Mouse (Mus musculus) heart, postnatal 0 days (tissue): ENCODE results near the gene Dennd6a. TPM values are rescaled to one million over a fixed set of nuclear protein-coding genes. Genes with fewer than 3 reads are reported as not detected.
"Not testable (repeated sequence)": the region's sequence is repeated elsewhere in the genome, so short reads cannot be mapped to it uniquely, and the experiment has no call there.

ENCODE experiments used
- ATAC-seq: fragments of 200-750 bp; cut with Nextera tagmentation; 2 replicates; pipeline ENCODE4 v1.8.0; 2017; ENCODE audit warnings: low read depth, moderate number of reproducible peaks, moderate library complexity; ENCODE audit not compliant: insufficient read depth
- DNase-seq: peaks from one replicate; pipeline ENCODE4 v3.0.0-alpha.2; 2016; ENCODE audit warnings: low spot score
- H3K27ac ChIP-seq: fragments of 300-500 bp; sonication (generic); 2 replicates; pipeline ENCODE4 v1.5.1; 2014; ENCODE audit warnings: low read depth, mild to moderate bottlenecking
- H3K27me3 ChIP-seq: fragments of 300-500 bp; sonication (generic); 2 replicates; pipeline ENCODE4 v1.6.1; 2014; ENCODE audit warnings: low read length, mixed read lengths; ENCODE audit not compliant: control insufficient read depth, insufficient read depth
- H3K36me3 ChIP-seq: fragments of 300-500 bp; sonication (generic); replicated peaks from 2 replicates; pipeline ENCODE4 v1.6.1; 2014; ENCODE audit warnings: low read length, mixed read lengths; ENCODE audit not compliant: control insufficient read depth, insufficient read depth
- H3K4me1 ChIP-seq: fragments of 300-500 bp; sonication (generic); 2 replicates; pipeline ENCODE4 v1.6.1; 2014; ENCODE audit warnings: antibody characterized with exemption; ENCODE audit not compliant: control insufficient read depth, insufficient read depth
- H3K4me2 ChIP-seq: fragments of 300-500 bp; sonication (generic); 2 replicates; pipeline ENCODE4 v1.6.1; 2014; ENCODE audit warnings: low read depth, mild to moderate bottlenecking, low read length, moderate library complexity
- H3K4me3 ChIP-seq: fragments of 300-500 bp; sonication (generic); 2 replicates; pipeline ENCODE4 v1.5.1; 2014; ENCODE audit warnings: low read depth, low read length
- H3K9ac ChIP-seq: fragments of 300-500 bp; sonication (generic); replicated peaks from 2 replicates; pipeline ENCODE4 v1.6.1; 2014; ENCODE audit warnings: low read depth, low read length, mixed read lengths
- H3K9me3 ChIP-seq: fragments of 300-500 bp; sonication (generic); replicated peaks from 2 replicates; pipeline ENCODE4 v1.6.1; 2016; ENCODE audit warnings: low read length; ENCODE audit not compliant: control insufficient read depth
- CTCF ChIP-seq: IDR thresholded peaks from 2 replicates; pipeline ENCODE4 v1.5.1; 2016; ENCODE audit warnings: antibody characterized with exemption, control low read depth, low read depth
- EP300 ChIP-seq: IDR thresholded peaks from 2 replicates; pipeline ENCODE4 v1.6.1; 2016; ENCODE audit warnings: antibody characterized with exemption, low read depth
- WGBS: fragments of 180-500 bp; shearing (Covaris S2); extraction: QIAGEN DNeasy Blood & Tissue Kit; methylation state at CpG from one replicate; pipeline ENCODE4 v1.1.7; 2014; 5-methylcytosine and 5-hydroxymethylcytosine counted together
- polyA plus RNA-seq: library from polyadenylated mRNA; unstranded; fragments of >200 nt; fragmentation: Nextera tagmentation; extraction: Ambion mirVana; gene quantifications from 2 replicates; pipeline ENCODE4 v1.2.1, GENCODE M21; 2015
- total RNA-seq: library from RNA; depleted of rRNA; stranded (reverse); fragments of >200 nt; gene quantifications from 2 replicates; pipeline ENCODE4 v1.2.3, GENCODE M21; 2014; ENCODE audit warnings: low replicate concordance

Gene Dennd6a
- total and polyA plus RNA-seq, 2 experiments from 2014 or later, result 16.0 to 32.4 TPM

DNA sequence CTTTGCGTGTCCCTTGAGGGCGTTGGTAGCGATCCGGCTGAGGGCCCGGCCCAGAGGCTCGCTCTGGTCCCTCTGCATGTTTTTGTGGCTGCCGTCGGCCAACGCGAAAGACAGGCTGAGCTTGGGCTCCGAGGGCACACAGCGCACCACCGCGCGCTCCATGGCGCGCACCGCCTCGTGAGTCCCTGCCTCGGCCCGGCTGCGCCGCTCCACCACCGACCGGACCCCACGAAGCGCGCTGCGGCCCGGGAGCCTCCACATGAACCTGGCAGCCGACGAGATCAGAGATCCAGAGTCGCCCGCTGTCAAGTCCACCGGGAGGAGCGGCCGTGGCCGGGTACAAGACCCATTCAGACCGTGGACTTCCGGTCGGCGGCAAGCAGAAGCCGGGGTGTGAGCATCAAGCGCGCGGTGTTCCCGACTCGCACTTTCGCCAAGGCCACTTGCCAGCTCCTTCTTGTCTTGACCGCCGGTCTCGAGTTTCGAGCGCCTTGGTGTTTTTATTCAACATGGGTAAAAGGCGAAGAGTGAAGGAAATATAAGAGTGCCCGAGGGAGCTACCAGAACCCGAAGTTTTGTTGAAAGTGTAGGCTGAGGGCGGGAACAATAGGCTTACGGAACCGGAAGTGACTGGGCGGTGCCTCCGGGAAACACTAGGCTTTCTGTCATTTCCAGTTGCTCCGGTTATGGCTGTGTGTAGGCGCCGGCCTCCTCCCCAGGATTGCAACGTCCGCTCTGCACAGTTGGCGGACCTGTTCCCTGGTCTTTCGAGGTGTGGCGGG, 95.8 kb downstream of the Dennd6a start, which contains the start of gene Pde12:
Gene Pde12 (minus strand): TSS at position 592 of the 782 bp plus-strand sequence.
- Histone ChIP-seq H3K4me2 (peak within 1 kb of the TSS; percentile 97), H3K27ac (peak within 1 kb of the TSS; percentile 92), H3K36me3 (peaks cover 21% of the 10 kb centered on the region), H3K27me3 (no peaks in the 10 kb centered on the region), H3K4me3 (peak within 1 kb of the TSS; percentile 91), H3K4me1 (peaks cover 25% of the 10 kb centered on the region), H3K9ac (peak within 1 kb of the TSS; percentile 84), H3K9me3 (no peaks in the 10 kb centered on the region)
- ATAC-seq (peak; percentile 91), DNase-seq (peak; percentile 93)
- WGBS, result under 1% methylated on average over 70 of the region's 70 CpGs
- TF ChIP-seq EP300, result 0 out of 2 replicates have a peak, but pooled peaks have one; percentile 66
- no peak for TF ChIP-seq CTCF

DNA sequence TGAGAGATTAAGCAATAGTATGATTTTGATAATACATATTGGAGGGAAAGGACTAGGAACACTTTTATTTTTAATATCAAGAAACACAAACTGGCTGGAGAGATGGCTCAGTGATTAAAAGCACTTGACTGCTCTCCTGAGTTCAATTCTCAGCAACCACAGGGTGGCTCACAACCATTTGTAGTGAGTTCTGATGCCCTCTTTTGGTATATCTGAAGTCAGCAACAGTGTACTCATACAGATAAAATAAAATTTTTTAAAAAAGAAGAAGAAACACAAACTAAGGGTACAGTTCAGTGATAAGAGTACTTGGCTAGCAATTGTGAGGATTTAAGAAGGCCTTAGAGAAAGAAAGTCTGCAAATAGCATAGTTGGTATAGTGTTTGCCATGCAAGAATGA, 97.3 kb downstream of the Dennd6a start:
- Histone ChIP-seq H3K36me3 (peaks cover 8% of the 10 kb centered on the region), H3K4me2 (no peak overlapping the region), H3K4me3 (no peak overlapping the region), H3K9me3 (no peaks in the 10 kb centered on the region), H3K27me3 (no peaks in the 10 kb centered on the region), H3K27ac (no peak overlapping the region), H3K9ac (no peak overlapping the region), H3K4me1 (peaks cover 25% of the 10 kb centered on the region)
- DNase-seq (no peak), ATAC-seq (no peak)
- TF ChIP-seq CTCF (no peak), EP300 (no peak)

DNA sequence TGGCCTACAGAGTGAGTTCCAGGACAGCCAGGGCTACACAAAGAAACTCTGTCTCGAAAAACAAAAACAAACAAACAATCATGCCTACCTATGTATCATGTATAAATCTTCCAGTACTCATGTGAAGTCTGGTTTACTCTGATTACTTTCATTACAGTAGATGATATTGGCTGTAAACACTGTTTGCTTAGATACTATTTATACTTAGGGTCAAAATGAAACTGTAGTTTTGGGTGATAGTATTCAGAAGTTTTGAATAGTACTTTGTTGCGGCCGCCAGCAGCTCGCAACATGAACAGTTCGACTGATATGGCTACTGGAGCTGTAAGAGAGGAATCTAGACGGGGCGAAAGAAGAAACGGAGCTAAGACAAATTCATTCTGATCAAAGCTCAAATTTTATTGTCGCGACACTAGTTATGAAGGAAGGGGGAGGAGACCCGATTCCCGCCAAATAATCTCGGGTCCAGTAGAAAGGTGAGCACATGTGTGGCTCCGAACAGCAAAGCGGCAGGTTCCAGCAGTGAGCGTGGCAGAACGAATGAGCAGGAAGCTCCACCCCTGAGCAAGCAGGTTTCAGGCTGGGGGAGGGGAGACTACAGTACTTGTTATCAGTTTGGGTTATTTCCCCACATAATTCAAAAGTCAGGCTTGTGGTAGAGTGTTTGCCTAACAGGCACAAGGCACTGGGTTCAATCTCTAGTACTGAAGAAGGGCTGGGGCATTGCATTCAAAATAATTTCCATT, 98.4 kb downstream of the Dennd6a start:
- ATAC-seq, H3K9ac ChIP-seq, H3K27ac ChIP-seq, H3K4me3 ChIP-seq, DNase-seq, H3K4me2 ChIP-seq, H3K27me3 ChIP-seq, H3K9me3 ChIP-seq, H3K36me3 ChIP-seq: not testable (repeated sequence)
- peaks cover 16% of the 10 kb centered on the region; the same call in 1 of the 2 replicates for H3K4me1 ChIP-seq
- 60% methylated on average over 17 of the region's 17 CpGs for WGBS

DNA sequence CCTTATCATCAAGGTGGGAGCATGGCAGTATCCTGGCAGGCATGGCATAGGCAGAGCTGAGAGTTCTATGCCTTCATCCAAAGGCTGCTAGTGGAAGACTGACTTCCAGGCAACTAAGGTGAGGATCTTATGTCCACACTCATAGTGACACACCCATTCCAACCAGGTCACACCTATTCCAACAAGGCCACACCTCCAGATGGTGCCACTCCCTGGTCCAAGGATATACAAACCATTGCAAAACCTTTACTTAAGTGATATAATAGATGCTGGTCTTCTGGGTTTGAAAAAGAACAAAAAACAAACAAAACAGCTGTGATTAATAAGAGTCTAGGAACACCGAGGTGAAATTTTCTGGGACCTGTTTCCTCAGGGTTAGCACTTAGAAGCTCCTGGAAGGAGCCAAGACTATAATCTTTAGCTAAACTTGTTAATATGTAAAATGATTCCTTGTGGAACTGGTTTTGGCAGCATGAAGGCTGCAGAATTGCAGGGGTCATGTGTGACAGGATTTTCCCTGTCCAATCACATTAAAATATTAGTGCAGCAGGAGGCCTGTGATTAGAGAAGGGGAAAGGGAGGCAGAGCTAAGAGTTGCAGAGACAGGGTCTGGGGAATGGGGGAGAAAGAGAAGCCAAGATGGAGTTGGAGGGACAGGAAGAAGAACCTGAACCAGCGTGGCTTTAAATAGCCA, 101.0 kb downstream of the Dennd6a start:
- H3K27me3 ChIP-seq, H3K4me2 ChIP-seq: not testable (repeated sequence)
- 81% methylated on average over 2 of the region's 2 CpGs for WGBS

DNA sequence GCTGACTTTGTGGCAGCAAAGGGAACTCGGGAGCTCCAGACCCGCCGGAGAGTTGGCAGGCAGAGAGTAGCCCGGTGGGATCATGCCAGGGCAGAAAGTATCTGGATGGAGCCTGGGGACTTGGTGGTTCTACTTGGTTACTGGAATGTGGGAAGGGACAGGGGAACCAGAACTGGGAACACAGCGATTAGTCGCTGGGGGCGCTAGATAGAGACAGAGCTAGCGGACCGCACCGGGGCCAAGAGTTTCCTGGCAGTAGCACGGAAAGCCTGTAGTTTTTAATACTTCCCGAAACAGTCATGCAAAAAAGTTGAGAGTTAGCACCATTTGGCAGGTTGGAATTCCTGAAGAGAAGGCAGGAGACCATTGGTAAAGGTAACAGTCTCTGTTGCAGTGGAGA, 101.7 kb downstream of the Dennd6a start:
- WGBS, result 13% methylated on average over 12 of the region's 12 CpGs
- TF ChIP-seq CTCF (peak; percentile 32), EP300 (no peak)
- Histone ChIP-seq H3K4me1 (peaks cover 4% of the 10 kb centered on the region; the same call in 1 of the 2 replicates), H3K9ac (no peak overlapping the region), H3K9me3 (no peaks in the 10 kb centered on the region), H3K4me3 (no peak overlapping the region), H3K36me3 (no peaks in the 10 kb centered on the region), H3K4me2 (peak overlapping the region; percentile 42), H3K27ac (no peak overlapping the region), H3K27me3 (no peaks in the 10 kb centered on the region)
- ATAC-seq, result peak; percentile 64; the same call in 1 of the 2 replicates
- DNase-seq, result peak; percentile 36

More for the DNA sequence above, 101.0 kb downstream of the Dennd6a start:
- H3K4me1 ChIP-seq, H3K9ac ChIP-seq, H3K36me3 ChIP-seq, ATAC-seq, H3K9me3 ChIP-seq, H3K27ac ChIP-seq, DNase-seq, H3K4me3 ChIP-seq: not testable (repeated sequence)
